Mouse (Mus musculus): ENCODE data around the gene Duoxa1. TPM values are rescaled to one million over a fixed set of nuclear protein-coding genes. Genes with fewer than 3 reads are reported as not detected.

Gene Duoxa1
- total and polyA plus RNA-seq, 3 experiments, result 0.23 to 1.5 (median 0.37) TPM

DNA sequence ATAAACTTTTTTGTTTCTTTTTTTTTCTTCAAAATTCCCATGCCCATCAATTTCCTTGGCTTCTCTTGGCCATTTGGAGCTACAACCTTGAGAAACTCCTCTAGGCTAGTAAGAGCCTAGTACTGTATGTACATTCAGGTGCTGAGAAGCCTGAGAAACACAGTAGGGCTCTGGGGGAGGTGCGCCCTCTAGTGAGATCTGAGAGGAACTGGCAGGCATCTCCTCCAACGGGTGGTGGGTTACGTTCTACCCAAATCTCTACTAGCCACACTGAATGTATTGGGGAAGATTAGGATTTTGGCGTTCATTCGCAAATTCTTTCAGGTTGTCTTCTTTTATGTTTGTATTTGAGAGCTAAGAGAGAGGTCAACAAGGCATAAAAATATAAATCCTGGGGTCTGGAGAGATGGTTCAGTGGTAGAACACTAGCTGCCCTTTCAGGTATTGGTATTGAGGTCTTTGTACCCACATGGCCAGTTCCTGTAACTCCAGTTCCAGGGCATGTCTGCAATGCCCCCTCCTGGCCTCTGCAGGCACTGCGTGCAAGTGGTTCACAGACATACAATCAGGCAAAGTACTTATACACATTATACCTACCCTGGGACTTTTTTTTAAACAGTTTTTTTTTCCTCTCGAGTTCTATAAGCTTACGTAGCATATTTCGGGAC lies 10.8 kb downstream of the Duoxa1 start:
- peak; percentile 39 to 51 for DNase-seq
- 12% methylated on average over 9 of the region's 9 CpGs for WGBS
- Histone ChIP-seq H3K27me3 (ENCODE audit: control insufficient read depth, insufficient read depth, low read length) (peaks cover 23% of the 10 kb centered on the region), H3K4me1 (ENCODE audit: control insufficient read depth, insufficient read depth, low read length) (peaks cover 1% of the 10 kb centered on the region; the same call in 1 of the 2 replicates), H3K79me2 (replicated peaks; ENCODE audit: control insufficient read depth, insufficient read depth, low read length) (no peaks in the 10 kb centered on the region), H3K4me3 (no peak overlapping the region), H3K36me3 (ENCODE audit: control insufficient read depth, insufficient read depth, low read length) (no peaks in the 10 kb centered on the region), H3K9ac (ENCODE audit: low read depth, low read length) (no peak overlapping the region), H3K27ac (no peak overlapping the region)
- intact Hi-C loops (cut with DNase I), result loop anchor here (2.0 kb wide), 1 partner anchor 108 kb away; no protein-coding TSS in a partner anchor
- TF ChIP-seq CTCF (IDR thresholded peaks at IDR 0.05), result peak; percentile 84
- TF ChIP-seq POLR2A (IDR thresholded peaks at IDR 0.05; ENCODE audit: insufficient read depth, low read depth, low read length), result no peak
- TF ChIP-seq EP300 (IDR thresholded peaks at IDR 0.05; ENCODE audit: insufficient read depth, low read depth, low read length), result no peak

DNA sequence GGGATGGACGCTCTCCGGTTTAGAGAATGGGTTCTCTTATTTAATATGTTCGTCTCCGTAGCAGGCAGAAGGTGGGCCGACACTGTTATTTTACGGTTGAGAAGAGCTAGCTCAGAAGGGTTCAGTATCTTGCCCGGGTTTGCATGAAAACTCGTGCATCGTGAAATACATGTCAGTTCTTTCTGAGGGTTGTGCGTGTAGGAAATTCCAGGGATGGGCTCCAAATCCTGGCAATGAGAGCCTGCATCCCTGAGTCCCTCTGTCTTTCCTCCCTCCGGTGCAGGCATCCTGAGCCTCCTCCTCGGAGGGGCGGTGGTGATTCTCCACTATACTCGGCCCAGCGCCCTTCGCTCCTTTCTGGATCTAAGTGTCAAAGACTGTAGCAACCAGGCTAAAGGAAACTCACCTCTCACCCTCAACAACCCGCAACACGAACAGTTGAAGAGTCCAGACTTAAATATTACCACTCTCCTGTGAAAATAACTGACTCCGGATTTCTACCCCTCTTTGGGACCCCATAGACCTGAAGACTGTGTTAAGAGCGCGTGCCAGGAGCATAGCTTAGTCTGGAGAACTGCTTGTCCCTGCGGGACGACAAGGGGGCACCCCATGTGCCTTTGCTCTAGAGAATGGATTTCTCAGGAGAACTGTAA lies 11.5 kb downstream of the Duoxa1 start:
- Histone ChIP-seq H3K27ac (no peak overlapping the region), H3K79me2 (replicated peaks; ENCODE audit: control insufficient read depth, insufficient read depth, low read length) (no peaks in the 10 kb centered on the region), H3K4me3 (peak overlapping the region; percentile 39; the same call in 1 of the 2 replicates), H3K9ac (ENCODE audit: low read depth, low read length) (no peak overlapping the region), H3K36me3 (ENCODE audit: control insufficient read depth, insufficient read depth, low read length) (no peaks in the 10 kb centered on the region), H3K27me3 (ENCODE audit: control insufficient read depth, insufficient read depth, low read length) (peaks cover 28% of the 10 kb centered on the region), H3K4me1 (ENCODE audit: control insufficient read depth, insufficient read depth, low read length) (peaks cover 1% of the 10 kb centered on the region; the same call in 1 of the 2 replicates)
- TF ChIP-seq POLR2A (IDR thresholded peaks at IDR 0.05; ENCODE audit: insufficient read depth, low read depth, low read length), result no peak
- TF ChIP-seq EP300 (IDR thresholded peaks at IDR 0.05; ENCODE audit: insufficient read depth, low read depth, low read length), result no peak
- TF ChIP-seq CTCF (IDR thresholded peaks at IDR 0.05), result no peak
- intact Hi-C loops (cut with DNase I), result loop anchor here (2.0 kb wide), 1 partner anchor 107 kb away; no protein-coding TSS in a partner anchor
- WGBS, result 9% methylated on average over 23 of the region's 23 CpGs
- DNase-seq, result no peak

DNA sequence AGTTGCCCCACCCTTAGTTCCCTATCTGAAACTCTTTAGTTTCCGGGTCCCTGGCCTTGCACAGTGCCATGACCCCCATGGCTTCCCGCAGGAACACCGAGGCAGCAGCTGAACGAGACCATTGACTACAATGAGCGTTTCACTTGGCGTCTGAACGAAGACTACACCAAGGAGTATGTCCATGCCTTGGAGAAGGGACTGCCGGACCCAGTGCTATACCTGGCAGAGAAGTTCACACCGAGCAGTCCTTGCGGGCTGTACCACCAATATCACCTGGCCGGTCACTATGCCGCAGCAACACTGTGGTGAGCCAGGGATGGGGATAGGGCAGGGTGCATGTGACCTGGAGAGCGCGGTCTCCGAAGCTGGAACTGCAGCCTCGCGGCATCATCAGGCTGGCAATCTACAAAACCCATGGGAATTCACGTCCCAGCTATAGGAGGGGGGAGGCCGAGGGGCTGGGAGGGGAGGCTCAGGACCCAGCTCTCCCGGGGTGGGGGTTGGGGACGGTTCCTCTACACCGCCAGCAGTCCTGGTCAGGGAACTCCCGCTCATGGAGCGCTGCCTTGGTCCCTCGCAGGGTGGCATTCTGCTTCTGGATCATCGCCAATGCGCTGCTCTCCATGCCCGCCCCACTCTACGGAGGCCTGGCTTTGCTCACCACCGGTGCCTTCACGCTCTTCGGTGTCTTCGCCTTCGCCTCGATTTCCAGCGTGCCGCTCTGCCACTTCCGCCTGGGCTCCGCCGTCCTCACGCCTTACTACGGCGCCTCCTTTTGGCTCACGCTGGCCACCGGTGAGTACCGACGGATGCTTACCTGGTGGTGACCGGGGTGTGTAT lies 12.2 kb downstream of the Duoxa1 start:
- TF ChIP-seq POLR2A (IDR thresholded peaks at IDR 0.05; ENCODE audit: insufficient read depth, low read depth, low read length) (no peak), EP300 (IDR thresholded peaks at IDR 0.05; ENCODE audit: insufficient read depth, low read depth, low read length) (no peak), CTCF (IDR thresholded peaks at IDR 0.05) (no peak)
- 1% methylated on average over 48 of the region's 48 CpGs for WGBS
- H3K79me2 ChIP-seq (replicated peaks; ENCODE audit: control insufficient read depth, insufficient read depth, low read length), result no peaks in the 10 kb centered on the region
- intact Hi-C loops (cut with DNase I), result no loop called here
- DNase-seq, result peak; percentile 30 to 41
- no peaks in the 10 kb centered on the region for H3K36me3 ChIP-seq (ENCODE audit: control insufficient read depth, insufficient read depth, low read length)
- H3K4me3 ChIP-seq, result peak overlapping the region; percentile 39
- H3K4me1 ChIP-seq (ENCODE audit: control insufficient read depth, insufficient read depth, low read length), result peaks cover 1% of the 10 kb centered on the region; the same call in 1 of the 2 replicates
- peaks cover 28% of the 10 kb centered on the region for H3K27me3 ChIP-seq (ENCODE audit: control insufficient read depth, insufficient read depth, low read length)
- no peak overlapping the region for H3K9ac ChIP-seq (ENCODE audit: low read depth, low read length)
- H3K27ac ChIP-seq, result no peak overlapping the region

DNA sequence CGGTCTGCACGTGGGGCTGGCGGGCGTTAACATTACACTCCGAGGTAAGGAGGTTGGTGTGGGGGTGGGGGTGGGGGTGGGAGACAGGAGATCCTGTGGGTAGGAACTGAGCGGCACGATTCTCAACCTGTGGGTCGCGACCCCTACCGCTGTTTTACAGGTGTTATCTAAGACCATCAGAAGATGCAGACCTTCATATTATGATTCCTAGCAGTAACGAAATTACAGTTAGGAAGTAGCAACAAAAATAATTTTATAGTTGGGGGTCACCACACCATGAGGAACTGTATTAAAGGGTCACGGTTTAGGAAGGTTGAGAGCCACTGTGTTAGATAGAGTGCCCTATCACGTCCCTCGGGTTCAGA lies 12.9 kb downstream of the Duoxa1 start:
- TF ChIP-seq CTCF (IDR thresholded peaks at IDR 0.05), result no peak
- no peak for DNase-seq
- Histone ChIP-seq H3K4me3 (no peak overlapping the region), H3K9ac (ENCODE audit: low read depth, low read length) (no peak overlapping the region), H3K79me2 (replicated peaks; ENCODE audit: control insufficient read depth, insufficient read depth, low read length) (no peaks in the 10 kb centered on the region), H3K4me1 (ENCODE audit: control insufficient read depth, insufficient read depth, low read length) (peaks cover 1% of the 10 kb centered on the region; the same call in 1 of the 2 replicates), H3K36me3 (ENCODE audit: control insufficient read depth, insufficient read depth, low read length) (no peaks in the 10 kb centered on the region), H3K27ac (no peak overlapping the region), H3K27me3 (ENCODE audit: control insufficient read depth, insufficient read depth, low read length) (peaks cover 28% of the 10 kb centered on the region)
- WGBS, result 11% methylated on average over 14 of the region's 14 CpGs
- intact Hi-C loops (cut with DNase I), result no loop called here

DNA sequence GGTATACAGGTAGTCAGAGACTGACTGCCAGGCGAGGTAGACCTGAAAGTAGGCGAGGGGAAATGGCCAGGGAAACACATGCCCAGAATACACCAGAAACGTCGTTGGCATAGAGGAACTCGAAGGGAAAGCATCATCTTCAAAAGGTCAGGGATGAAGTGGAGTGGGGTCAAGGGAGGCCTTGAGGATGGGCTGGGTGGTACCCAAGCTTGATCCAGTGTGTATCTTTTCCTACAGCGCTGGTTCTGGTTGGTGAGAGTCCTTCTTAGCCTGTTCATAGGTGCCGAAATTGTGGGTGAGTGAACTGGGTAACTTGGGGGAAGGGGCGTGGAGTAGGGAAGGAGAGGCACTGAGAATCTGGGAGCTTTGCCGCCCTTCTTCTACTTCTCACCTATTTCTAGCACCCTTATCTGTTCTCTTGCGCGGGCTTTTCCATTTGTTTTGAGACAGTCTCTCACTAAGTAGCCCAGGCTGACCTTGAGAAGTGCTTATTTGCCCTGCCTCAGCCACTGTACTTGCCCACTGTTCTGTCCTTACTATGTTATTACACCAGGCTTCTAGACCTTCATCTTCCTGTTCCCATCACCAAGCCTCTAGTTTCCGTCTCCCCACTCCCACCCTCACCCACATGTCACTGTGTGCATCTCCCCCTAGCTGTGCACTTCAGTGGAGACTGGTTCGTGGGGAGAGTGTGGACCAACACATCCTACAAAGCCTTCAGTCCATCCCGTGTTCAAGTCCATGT lies 13.4 kb downstream of the Duoxa1 start:
- peaks cover 29% of the 10 kb centered on the region for H3K27me3 ChIP-seq (ENCODE audit: control insufficient read depth, insufficient read depth, low read length)
- H3K9ac ChIP-seq (ENCODE audit: low read depth, low read length), result no peak overlapping the region
- H3K4me1 ChIP-seq (ENCODE audit: control insufficient read depth, insufficient read depth, low read length), result peaks cover 1% of the 10 kb centered on the region; the same call in 1 of the 2 replicates
- no peak overlapping the region for H3K4me3 ChIP-seq
- DNase-seq, result no peak
- H3K79me2 ChIP-seq (replicated peaks; ENCODE audit: control insufficient read depth, insufficient read depth, low read length), result no peaks in the 10 kb centered on the region
- no peak overlapping the region for H3K27ac ChIP-seq
- no peaks in the 10 kb centered on the region for H3K36me3 ChIP-seq (ENCODE audit: control insufficient read depth, insufficient read depth, low read length)
- TF ChIP-seq POLR2A (IDR thresholded peaks at IDR 0.05; ENCODE audit: insufficient read depth, low read depth, low read length) (no peak), CTCF (IDR thresholded peaks at IDR 0.05) (no peak), EP300 (IDR thresholded peaks at IDR 0.05; ENCODE audit: insufficient read depth, low read depth, low read length) (no peak)
- intact Hi-C loops (cut with DNase I), result no loop called here
- WGBS, result 39% methylated on average over 14 of the region's 14 CpGs
